Mouse (Mus musculus) stomach, postnatal 0 days (tissue): ENCODE results near the gene Dagla. TPM values are rescaled to one million over a fixed set of nuclear protein-coding genes. Genes with fewer than 3 reads are reported as not detected.

ENCODE experiments used
- ATAC-seq: fragments of 200-750 bp; cut with Nextera tagmentation; 2 replicates; pipeline ENCODE4 v1.8.0; 2017; ENCODE audit not compliant: low FRiP score, low TSS enrichment
- DNase-seq: peaks from one replicate; pipeline ENCODE4 v3.0.0-alpha.2; 2016; ENCODE audit warnings: low spot score
- H3K27ac ChIP-seq: fragments of 300-500 bp; sonication (generic); replicated peaks from 2 replicates; pipeline ENCODE4 v1.5.1; 2014; ENCODE audit warnings: mild to moderate bottlenecking, control low read depth
- H3K27me3 ChIP-seq: fragments of 300-500 bp; sonication (generic); 2 replicates; pipeline ENCODE4 v1.6.1; 2014; ENCODE audit warnings: low read length; ENCODE audit not compliant: control insufficient read depth, insufficient read depth
- H3K36me3 ChIP-seq: fragments of 300-500 bp; sonication (generic); 2 replicates; pipeline ENCODE4 v1.6.1; 2014; ENCODE audit warnings: low read length, mixed read lengths; ENCODE audit not compliant: control insufficient read depth, insufficient read depth
- H3K4me1 ChIP-seq: fragments of 300-500 bp; sonication (generic); replicated peaks from 2 replicates; pipeline ENCODE4 v1.6.1; 2014; ENCODE audit warnings: antibody characterized with exemption; ENCODE audit not compliant: control insufficient read depth, insufficient read depth
- H3K4me2 ChIP-seq: fragments of 300-500 bp; sonication (generic); replicated peaks from 2 replicates; pipeline ENCODE4 v1.6.1; 2014; ENCODE audit warnings: low read depth, mild to moderate bottlenecking, control low read depth, moderate library complexity
- H3K4me3 ChIP-seq: fragments of 300-500 bp; sonication (generic); 2 replicates; pipeline ENCODE4 v1.5.1; 2014; ENCODE audit warnings: low read depth, low read length, control low read depth
- H3K9ac ChIP-seq: fragments of 300-500 bp; sonication (generic); 2 replicates; pipeline ENCODE4 v1.6.1; 2014; ENCODE audit warnings: mild to moderate bottlenecking, low read length, control low read depth, mixed read lengths
- H3K9me3 ChIP-seq: fragments of 300-500 bp; sonication (generic); 2 replicates; pipeline ENCODE4 v1.6.1; 2016; ENCODE audit warnings: low read length; ENCODE audit not compliant: control insufficient read depth
- CTCF ChIP-seq: IDR thresholded peaks from 2 replicates; pipeline ENCODE4 v1.5.1; 2016; ENCODE audit warnings: antibody characterized with exemption, low read depth, mild to moderate bottlenecking, moderate library complexity
- EP300 ChIP-seq: optimal IDR thresholded peaks from 2 replicates; pipeline ENCODE3; 2016; ENCODE audit warnings: antibody characterized with exemption
- WGBS: fragments of 180-500 bp; shearing (Covaris S2); extraction: QIAGEN DNeasy Blood & Tissue Kit; methylation state at CpG from one replicate; pipeline ENCODE4 v1.1.7; 2014; 5-methylcytosine and 5-hydroxymethylcytosine counted together
- polyA plus RNA-seq: library from polyadenylated mRNA; unstranded; fragments of >200 nt; fragmentation: Nextera tagmentation; extraction: Ambion mirVana; gene quantifications from 2 replicates; pipeline ENCODE4 v1.2.1, GENCODE M21; 2015

The Dagla gene
- polyA plus RNA-seq, 1 experiment from 2014 or later = 1.3 TPM

DNA sequence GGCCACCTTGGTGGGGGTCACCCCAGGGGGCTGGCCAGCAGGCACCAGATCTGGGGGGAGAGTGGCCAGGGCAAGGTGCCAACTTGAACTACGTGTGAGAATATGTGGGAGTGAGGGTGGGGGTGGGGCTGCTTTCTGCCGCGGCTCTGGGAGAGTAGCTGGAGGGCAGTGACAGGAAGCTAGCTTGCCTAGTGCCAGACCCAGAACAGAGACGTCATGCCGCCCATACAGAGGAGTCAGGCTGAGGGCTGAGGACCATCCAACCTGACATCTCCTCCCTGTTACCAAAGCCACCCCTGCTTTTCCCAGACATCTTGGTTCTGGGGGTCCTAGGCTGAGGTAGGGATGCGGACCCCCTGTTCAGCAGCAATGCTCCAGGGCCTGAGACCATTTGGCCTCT, 57.5 kb downstream of the Dagla start:
- WGBS = 42% methylated on average over 6 of the region's 6 CpGs
- H3K27me3 ChIP-seq = no peaks in the 10 kb centered on the region
- no peaks in the 10 kb centered on the region for H3K9me3 ChIP-seq
- no peak overlapping the region for H3K9ac ChIP-seq
- no peak overlapping the region for H3K27ac ChIP-seq
- no peaks in the 10 kb centered on the region for H3K36me3 ChIP-seq
- TF ChIP-seq EP300 = no peak
- no peak for TF ChIP-seq CTCF
- H3K4me3 ChIP-seq = no peak overlapping the region
- ATAC-seq (no peak), DNase-seq (no peak)
- H3K4me2 ChIP-seq = no peak overlapping the region
- no peaks in the 10 kb centered on the region for H3K4me1 ChIP-seq

DNA sequence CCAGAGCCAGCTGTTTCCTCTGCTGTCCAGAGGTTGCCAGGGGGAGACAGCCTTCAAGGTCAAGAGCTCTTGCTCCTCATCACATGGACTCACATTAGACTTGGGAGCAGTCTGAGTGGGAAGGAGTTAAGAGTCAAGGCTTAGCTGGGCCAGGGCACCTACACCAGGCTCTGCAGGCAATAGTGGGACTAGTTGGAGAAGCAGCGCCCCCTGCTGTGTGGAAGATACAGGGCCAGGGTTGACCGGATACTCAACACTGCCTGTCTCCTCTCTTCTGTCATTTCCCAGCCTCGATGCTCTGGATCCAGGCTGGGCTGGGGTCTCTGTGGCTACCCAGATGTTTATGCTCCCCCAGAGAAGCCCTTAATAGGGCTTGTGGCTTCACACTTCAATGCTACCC, 60.5 kb downstream of the Dagla start:
- 18% methylated on average over 3 of the region's 3 CpGs for WGBS
- DNase-seq (peak; percentile 86), ATAC-seq (peak; percentile 49; the same call in 1 of the 2 replicates)
- no peaks in the 10 kb centered on the region for H3K9me3 ChIP-seq
- TF ChIP-seq CTCF (peak; percentile 81), EP300 (no peak)
- no peak overlapping the region for H3K9ac ChIP-seq
- no peak overlapping the region for H3K4me2 ChIP-seq
- H3K27me3 ChIP-seq = no peaks in the 10 kb centered on the region
- H3K27ac ChIP-seq = no peak overlapping the region
- H3K4me1 ChIP-seq = no peaks in the 10 kb centered on the region
- H3K4me3 ChIP-seq = no peak overlapping the region
- no peaks in the 10 kb centered on the region for H3K36me3 ChIP-seq

DNA sequence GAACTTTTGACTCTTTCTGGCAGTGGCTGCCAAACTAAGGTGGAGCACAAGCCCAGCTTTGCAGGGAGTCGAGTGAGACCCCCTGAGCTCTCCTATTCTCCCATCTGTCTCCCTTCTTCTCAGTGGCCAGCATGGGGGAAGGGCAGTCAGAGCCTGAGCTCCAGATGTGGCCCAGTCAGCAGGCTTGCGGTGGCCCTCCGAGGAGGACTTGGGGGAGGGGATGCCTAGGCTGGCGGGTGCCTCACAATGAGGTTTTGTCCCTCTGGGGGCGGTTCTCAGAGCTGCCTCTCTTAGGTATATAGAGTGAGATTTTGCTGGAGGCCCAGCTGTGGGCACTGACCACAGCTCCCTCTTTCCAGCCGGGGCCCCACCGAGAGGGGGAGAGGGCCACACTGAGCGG, 61.8 kb downstream of the Dagla start:
- H3K9me3 ChIP-seq = no peaks in the 10 kb centered on the region
- TF ChIP-seq CTCF = no peak
- TF ChIP-seq EP300 = no peak
- no peaks in the 10 kb centered on the region for H3K27me3 ChIP-seq
- H3K9ac ChIP-seq = no peak overlapping the region
- no peaks in the 10 kb centered on the region for H3K4me1 ChIP-seq
- H3K36me3 ChIP-seq = no peaks in the 10 kb centered on the region
- DNase-seq (no peak), ATAC-seq (no peak)
- WGBS = 30% methylated on average over 8 of the region's 8 CpGs
- H3K4me2 ChIP-seq = no peak overlapping the region
- no peak overlapping the region for H3K4me3 ChIP-seq
- no peak overlapping the region for H3K27ac ChIP-seq

DNA sequence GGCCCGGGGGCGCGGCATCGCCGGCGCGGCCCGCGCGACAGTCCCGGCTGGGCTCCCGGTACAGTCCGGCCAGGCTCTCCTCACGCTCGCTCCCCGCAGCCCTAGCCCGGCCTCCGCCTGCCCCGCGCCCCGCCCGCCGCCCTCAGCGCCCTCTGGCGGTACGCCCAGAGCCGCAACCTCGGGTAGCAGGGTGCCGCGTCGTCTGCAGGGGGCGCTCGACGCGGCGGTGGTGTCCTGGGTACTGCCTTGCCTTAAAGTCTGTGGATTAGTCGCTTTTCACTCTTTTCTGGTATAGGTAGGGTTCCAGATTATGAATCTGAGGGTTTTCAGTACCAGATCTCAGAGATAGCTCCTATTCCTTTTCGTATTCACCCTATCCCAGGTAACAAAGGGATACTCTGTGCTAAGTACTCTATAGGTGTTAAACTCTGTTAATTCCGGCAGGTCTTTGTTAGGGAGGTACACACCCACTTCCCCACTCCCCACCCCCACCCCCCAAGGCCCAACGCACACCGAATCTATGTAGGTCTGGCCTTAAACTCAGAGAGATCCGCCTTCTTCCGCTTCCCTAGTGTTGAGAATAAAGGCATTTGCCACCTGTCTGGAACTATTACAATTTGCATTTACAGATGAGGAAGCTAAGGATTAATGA, 63.9 kb downstream of the Dagla start, which contains the start of gene Myrf:
Myrf (minus strand) TSS at position 95 of the 652 bp plus-strand sequence.
- Histone ChIP-seq H3K9ac (peak within 1 kb of the TSS; percentile 66), H3K27ac (peak within 1 kb of the TSS; percentile 50), H3K4me1 (no peaks in the 10 kb centered on the region), H3K4me3 (peak within 1 kb of the TSS; percentile 48), H3K9me3 (no peaks in the 10 kb centered on the region), H3K36me3 (no peaks in the 10 kb centered on the region), H3K27me3 (no peaks in the 10 kb centered on the region), H3K4me2 (peak within 1 kb of the TSS; percentile 74)
- ATAC-seq (peak; percentile 83), DNase-seq (peak; percentile 93)
- TF ChIP-seq CTCF (peak; percentile 95), EP300 (no peak)
- WGBS = 8% methylated on average over 32 of the region's 43 CpGs

DNA sequence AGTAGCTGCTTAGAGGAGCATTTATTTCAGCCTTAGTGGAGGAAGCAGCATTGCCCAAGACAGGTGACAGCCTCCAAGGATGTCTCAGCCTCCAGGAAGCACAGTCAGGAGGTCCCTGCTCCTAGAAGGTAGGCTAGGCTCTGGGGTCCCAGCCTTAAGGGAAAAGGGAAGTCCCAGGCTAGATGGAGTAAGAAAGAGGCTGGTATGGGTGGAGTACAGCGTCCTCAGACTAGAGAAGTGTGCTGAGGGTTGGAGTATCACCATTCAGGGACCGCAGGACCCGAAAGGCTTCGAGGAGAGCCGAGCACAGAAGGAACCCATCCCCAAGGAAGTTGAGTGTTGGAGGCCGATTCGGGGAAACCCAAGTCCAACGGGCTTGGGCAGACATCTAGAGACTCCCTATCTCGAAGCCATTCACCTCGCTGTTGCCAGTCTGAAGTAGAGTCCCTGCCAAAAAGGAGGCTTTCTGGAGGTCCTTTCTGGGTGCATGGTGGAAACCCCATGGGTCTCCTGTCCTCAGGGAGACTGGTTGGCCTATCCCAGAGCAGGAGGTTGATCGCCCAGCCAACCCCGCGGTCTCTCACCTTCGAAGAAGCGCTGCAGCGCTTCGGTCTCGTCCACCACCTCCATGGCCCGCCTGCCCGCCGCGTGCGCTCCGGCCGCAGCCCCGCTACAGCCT, 64.6 kb downstream of the Dagla start:
- ATAC-seq = no peak; the same call in 1 of the 2 replicates
- H3K4me1 ChIP-seq = no peaks in the 10 kb centered on the region
- peak overlapping the region; percentile 74 for H3K4me2 ChIP-seq
- H3K27me3 ChIP-seq = no peaks in the 10 kb centered on the region
- no peaks in the 10 kb centered on the region for H3K36me3 ChIP-seq
- WGBS = under 1% methylated on average over 24 of the region's 26 CpGs
- no peak for TF ChIP-seq EP300
- no peak for TF ChIP-seq CTCF
- H3K27ac ChIP-seq = peak overlapping the region; percentile 50
- H3K4me3 ChIP-seq = peak overlapping the region; percentile 48
- H3K9ac ChIP-seq = peak overlapping the region; percentile 66
- H3K9me3 ChIP-seq = no peaks in the 10 kb centered on the region
- DNase-seq = no peak

DNA sequence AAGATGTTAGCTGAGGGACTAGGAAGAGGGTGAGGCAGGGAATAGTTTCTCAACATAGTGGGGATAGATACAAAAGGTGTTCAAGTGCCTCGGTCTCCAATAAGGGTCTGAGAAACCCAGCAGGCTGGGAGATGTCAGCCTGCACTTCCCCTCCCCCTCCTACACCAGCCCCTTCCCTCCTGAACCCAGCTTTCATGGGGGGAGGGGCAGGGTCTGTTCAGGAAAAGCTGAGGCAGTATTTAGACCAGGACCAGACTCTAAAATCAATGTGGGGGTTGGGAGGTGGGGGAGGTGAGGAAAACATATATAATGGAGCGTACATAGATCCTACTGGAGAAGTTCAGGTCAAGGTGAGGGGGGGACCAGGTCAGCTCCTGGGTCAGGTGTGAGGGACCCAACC, 65.3 kb downstream of the Dagla start:
- Histone ChIP-seq H3K4me2 (peak overlapping the region; percentile 74), H3K4me3 (peak overlapping the region; percentile 48), H3K9me3 (no peaks in the 10 kb centered on the region), H3K27me3 (no peaks in the 10 kb centered on the region), H3K4me1 (no peaks in the 10 kb centered on the region), H3K36me3 (no peaks in the 10 kb centered on the region), H3K9ac (peak overlapping the region; percentile 66; the same call in 1 of the 2 replicates), H3K27ac (peak overlapping the region; percentile 50)
- WGBS = 45% methylated on average over 2 of the region's 2 CpGs
- TF ChIP-seq CTCF = no peak
- TF ChIP-seq EP300 = no peak
- no peak for DNase-seq
- ATAC-seq = no peak
